Mouse (Mus musculus): Measurements from ENCODE around the gene Kcnq5.

GRCm38 (mm10) chr1:21896067-21896719 is 65.5 kb downstream of the Kcnq5 start:
- TF ChIP-seq RAD21 (IDR thresholded peaks at IDR 0.05; ENCODE audit: low read depth, low read length) (no peak), NRF1 (IDR thresholded peaks at IDR 0.05; ENCODE audit: low read depth, low read length) (no peak), SMC3 (IDR thresholded peaks at IDR 0.05; ENCODE audit: low read depth, low read length) (no peak), ZMIZ1 (IDR thresholded peaks at IDR 0.05; ENCODE audit: low read depth, low read length) (no peak), ZKSCAN1 (IDR thresholded peaks at IDR 0.05; ENCODE audit: borderline replicate concordance, low read depth, low read length) (no peak), BHLHE40 (IDR thresholded peaks at IDR 0.05; ENCODE audit: low read depth, low read length) (no peak), RCOR1 (conservative IDR thresholded peaks at IDR 0.05; ENCODE audit: low read depth, low read length) (no peak), CHD2 (IDR thresholded peaks at IDR 0.05; ENCODE audit: low read length) (no peak)
